Mouse (Mus musculus) heart, postnatal 0 days (tissue): ENCODE measurements around the gene Clic4. TPM values are rescaled to one million over a fixed set of nuclear protein-coding genes. Genes with fewer than 3 reads are reported as not detected.

Source experiments
- ATAC-seq: fragments of 200-750 bp; cut with Nextera tagmentation; 2 replicates; pipeline ENCODE4 v1.8.0; 2017; ENCODE audit warnings: low read depth, moderate number of reproducible peaks, moderate library complexity; ENCODE audit not compliant: insufficient read depth
- DNase-seq: peaks from one replicate; pipeline ENCODE4 v3.0.0-alpha.2; 2016; ENCODE audit warnings: low spot score
- H3K27ac ChIP-seq: fragments of 300-500 bp; sonication (generic); 2 replicates; pipeline ENCODE4 v1.5.1; 2014; ENCODE audit warnings: low read depth, mild to moderate bottlenecking
- H3K27me3 ChIP-seq: fragments of 300-500 bp; sonication (generic); 2 replicates; pipeline ENCODE4 v1.6.1; 2014; ENCODE audit warnings: low read length, mixed read lengths; ENCODE audit not compliant: control insufficient read depth, insufficient read depth
- H3K36me3 ChIP-seq: fragments of 300-500 bp; sonication (generic); replicated peaks from 2 replicates; pipeline ENCODE4 v1.6.1; 2014; ENCODE audit warnings: low read length, mixed read lengths; ENCODE audit not compliant: control insufficient read depth, insufficient read depth
- H3K4me1 ChIP-seq: fragments of 300-500 bp; sonication (generic); 2 replicates; pipeline ENCODE4 v1.6.1; 2014; ENCODE audit warnings: antibody characterized with exemption; ENCODE audit not compliant: control insufficient read depth, insufficient read depth
- H3K4me2 ChIP-seq: fragments of 300-500 bp; sonication (generic); 2 replicates; pipeline ENCODE4 v1.6.1; 2014; ENCODE audit warnings: low read depth, mild to moderate bottlenecking, low read length, moderate library complexity
- H3K4me3 ChIP-seq: fragments of 300-500 bp; sonication (generic); 2 replicates; pipeline ENCODE4 v1.5.1; 2014; ENCODE audit warnings: low read depth, low read length
- H3K9ac ChIP-seq: fragments of 300-500 bp; sonication (generic); replicated peaks from 2 replicates; pipeline ENCODE4 v1.6.1; 2014; ENCODE audit warnings: low read depth, low read length, mixed read lengths
- H3K9me3 ChIP-seq: fragments of 300-500 bp; sonication (generic); replicated peaks from 2 replicates; pipeline ENCODE4 v1.6.1; 2016; ENCODE audit warnings: low read length; ENCODE audit not compliant: control insufficient read depth
- CTCF ChIP-seq: IDR thresholded peaks from 2 replicates; pipeline ENCODE4 v1.5.1; 2016; ENCODE audit warnings: antibody characterized with exemption, control low read depth, low read depth
- EP300 ChIP-seq: IDR thresholded peaks from 2 replicates; pipeline ENCODE4 v1.6.1; 2016; ENCODE audit warnings: antibody characterized with exemption, low read depth
- WGBS: fragments of 180-500 bp; shearing (Covaris S2); extraction: QIAGEN DNeasy Blood & Tissue Kit; methylation state at CpG from one replicate; pipeline ENCODE4 v1.1.7; 2014; 5-methylcytosine and 5-hydroxymethylcytosine counted together
- polyA plus RNA-seq: library from polyadenylated mRNA; unstranded; fragments of >200 nt; fragmentation: Nextera tagmentation; extraction: Ambion mirVana; gene quantifications from 2 replicates; pipeline ENCODE4 v1.2.1, GENCODE M21; 2015
- total RNA-seq: library from RNA; depleted of rRNA; stranded (reverse); fragments of >200 nt; gene quantifications from 2 replicates; pipeline ENCODE4 v1.2.3, GENCODE M21; 2014; ENCODE audit warnings: low replicate concordance

Gene Clic4
- total and polyA plus RNA-seq, 2 experiments from 2014 or later, result 235 to 239 TPM

DNA sequence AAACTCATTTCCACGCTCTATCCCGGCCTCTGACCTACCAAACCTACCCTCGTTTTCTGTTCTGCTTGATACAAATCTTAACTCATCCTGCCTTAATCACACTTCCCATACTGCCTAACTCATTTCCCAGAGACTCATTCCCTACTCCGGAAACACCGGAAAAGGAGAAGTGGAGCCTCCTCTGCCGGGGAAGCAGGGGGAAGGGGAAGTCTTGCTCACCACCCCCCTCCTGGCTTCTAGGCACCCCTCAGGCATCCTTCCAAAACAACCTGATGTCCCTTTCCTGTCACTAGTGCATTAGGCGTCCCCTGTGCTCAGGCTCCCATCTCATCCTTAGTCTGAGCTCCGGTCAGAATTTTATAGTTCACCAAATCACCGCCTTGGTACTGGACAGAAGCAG lies 5.6 kb downstream of the Clic4 start:
- Histone ChIP-seq H3K9me3 (no peaks in the 10 kb centered on the region), H3K36me3 (peaks cover 11% of the 10 kb centered on the region), H3K9ac (peak overlapping the region; percentile 54), H3K4me3 (peak overlapping the region; percentile 30), H3K4me1 (peaks cover 58% of the 10 kb centered on the region), H3K27ac (peak overlapping the region; percentile 54), H3K4me2 (peak overlapping the region; percentile 78), H3K27me3 (no peaks in the 10 kb centered on the region)
- TF ChIP-seq EP300, result no peak; the same call in 1 of the 2 replicates
- TF ChIP-seq CTCF, result no peak
- DNase-seq, result peak; percentile 55
- ATAC-seq, result peak; percentile 35
- 15% methylated on average over 9 of the region's 9 CpGs for WGBS

DNA sequence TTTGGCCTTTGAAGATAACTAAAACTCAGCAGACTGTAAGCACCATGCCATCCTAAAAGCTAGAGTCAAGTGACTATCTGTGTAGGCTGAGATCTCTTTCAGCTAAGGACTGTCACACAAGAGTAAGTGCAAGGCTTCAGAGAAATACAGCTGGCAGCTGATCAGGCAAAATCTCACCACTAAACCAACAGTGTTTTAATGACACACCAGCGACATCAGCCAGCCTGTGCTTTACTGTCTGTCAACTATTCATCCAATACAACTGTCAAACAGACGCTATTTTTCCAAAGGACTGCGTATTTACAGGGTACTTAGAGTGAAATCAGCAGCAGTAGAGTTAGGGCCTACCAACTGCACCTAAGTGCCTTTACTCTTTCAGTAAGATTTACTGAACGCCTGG lies 12.2 kb downstream of the Clic4 start:
- H3K9ac ChIP-seq, result no peak overlapping the region
- TF ChIP-seq EP300 (no peak), CTCF (no peak)
- peak overlapping the region; percentile 59 for H3K27ac ChIP-seq
- peaks cover 51% of the 10 kb centered on the region for H3K4me1 ChIP-seq
- WGBS, result 56% methylated on average over 4 of the region's 4 CpGs
- peaks cover 21% of the 10 kb centered on the region for H3K36me3 ChIP-seq
- H3K4me3 ChIP-seq, result no peak overlapping the region
- no peak for ATAC-seq
- H3K27me3 ChIP-seq, result no peaks in the 10 kb centered on the region
- no peaks in the 10 kb centered on the region for H3K9me3 ChIP-seq
- H3K4me2 ChIP-seq, result no peak overlapping the region
- no peak for DNase-seq

DNA sequence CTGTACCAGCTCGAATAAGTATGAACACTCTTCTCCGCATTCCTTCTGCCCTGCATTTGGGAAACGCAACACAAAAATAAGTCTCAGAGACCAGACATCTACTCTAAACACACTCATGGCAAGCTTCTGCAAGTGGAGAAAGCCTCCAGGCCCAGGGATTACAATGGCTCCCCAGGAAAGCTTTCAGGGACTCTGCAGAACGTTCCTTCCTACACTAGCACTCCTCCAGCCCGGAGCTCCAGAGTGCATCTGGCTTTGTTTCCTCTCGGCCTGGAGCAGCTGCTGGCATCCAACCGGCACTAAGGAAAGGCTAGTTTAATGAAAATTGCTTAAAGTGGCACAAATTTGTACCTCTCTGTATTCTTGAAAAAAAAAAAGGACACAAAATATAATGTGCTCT lies 14.1 kb downstream of the Clic4 start:
- Histone ChIP-seq H3K27me3 (no peaks in the 10 kb centered on the region), H3K9ac (peak overlapping the region; percentile 58), H3K27ac (peak overlapping the region; percentile 90), H3K36me3 (peaks cover 20% of the 10 kb centered on the region), H3K4me1 (peaks cover 59% of the 10 kb centered on the region), H3K4me3 (no peak overlapping the region), H3K9me3 (no peaks in the 10 kb centered on the region), H3K4me2 (peak overlapping the region; percentile 38; the same call in 1 of the 2 replicates)
- DNase-seq, result no peak
- TF ChIP-seq CTCF, result no peak
- WGBS, result 17% methylated on average over 7 of the region's 7 CpGs
- ATAC-seq, result no peak

DNA sequence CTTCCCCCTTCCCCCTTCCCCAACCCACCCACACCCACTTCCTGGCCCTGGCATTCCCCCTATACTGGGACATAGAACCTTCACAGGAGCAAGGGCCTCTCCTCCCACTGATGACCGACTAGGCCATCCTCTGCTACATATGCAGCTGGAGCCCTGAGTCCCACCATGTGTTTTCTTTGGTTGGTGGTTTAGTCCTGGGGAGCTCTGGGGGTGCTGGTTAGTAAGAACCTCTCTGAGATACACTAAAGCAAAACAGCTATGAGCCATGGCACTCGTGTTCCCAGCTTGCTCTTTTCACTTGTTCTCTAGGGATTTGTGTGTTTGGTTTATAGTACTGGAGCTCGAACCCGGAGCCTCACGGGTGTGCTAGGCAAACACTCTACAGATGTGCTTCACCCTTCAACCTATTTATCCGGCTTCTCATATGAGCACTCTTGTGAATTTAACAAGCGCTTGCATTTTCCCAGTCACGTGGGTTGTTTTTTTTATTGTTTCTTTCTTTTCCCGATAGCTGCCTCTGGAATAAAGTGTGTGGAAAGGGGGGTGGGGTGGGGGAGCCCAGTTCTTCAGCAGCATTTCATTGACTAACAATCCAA lies 14.6 kb downstream of the Clic4 start:
- DNase-seq (no peak), ATAC-seq (no peak)
- Histone ChIP-seq H3K36me3 (peaks cover 20% of the 10 kb centered on the region), H3K9ac (peak overlapping the region; percentile 58), H3K9me3 (no peaks in the 10 kb centered on the region), H3K4me3 (no peak overlapping the region), H3K4me2 (peak overlapping the region; percentile 38; the same call in 1 of the 2 replicates), H3K4me1 (peaks cover 64% of the 10 kb centered on the region), H3K27me3 (no peaks in the 10 kb centered on the region), H3K27ac (peak overlapping the region; percentile 90)
- TF ChIP-seq EP300 (no peak), CTCF (no peak)
- WGBS, result 51% methylated on average over 9 of the region's 9 CpGs

DNA sequence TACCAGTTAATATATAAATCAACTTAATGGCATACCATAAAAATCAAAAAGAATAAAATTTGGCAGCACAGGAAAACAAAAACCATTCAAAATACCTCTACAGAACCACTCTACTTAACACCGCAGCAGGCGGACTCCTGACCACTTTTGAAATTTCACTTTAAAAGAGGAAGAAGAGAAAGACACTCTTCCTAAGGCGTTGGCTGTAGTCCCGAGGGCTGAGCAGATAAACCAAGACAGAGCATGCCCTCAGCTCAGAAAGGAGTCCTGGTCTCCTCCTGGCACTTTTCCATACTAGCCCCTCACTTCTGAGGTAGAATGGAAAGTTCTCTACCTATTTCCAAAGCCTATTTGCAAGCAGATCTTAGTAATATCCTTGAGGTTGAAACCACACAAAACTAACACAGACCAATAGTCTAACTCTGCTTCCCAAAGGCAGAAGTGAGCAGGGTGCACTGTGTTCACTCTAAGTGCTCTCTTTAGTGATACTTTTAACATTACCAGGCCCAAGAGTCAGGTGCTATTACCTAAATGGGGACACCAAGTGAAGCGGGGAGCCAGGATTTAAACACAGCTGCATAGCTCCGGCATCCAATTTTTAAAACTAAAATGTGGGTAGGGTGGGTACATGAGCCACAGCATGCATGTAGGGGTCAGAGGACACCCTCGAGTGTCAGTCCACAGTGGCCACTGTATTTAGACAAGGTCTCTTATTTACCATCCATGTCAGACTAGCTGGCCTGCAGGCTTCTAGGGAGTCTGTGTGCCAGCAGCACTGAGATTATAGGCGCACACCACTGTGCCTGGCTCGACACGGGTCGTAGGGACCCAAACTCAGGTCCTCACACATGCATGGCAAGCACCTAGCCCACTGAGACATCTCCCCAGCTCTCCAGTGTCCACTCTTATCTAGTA lies 15.8 kb downstream of the Clic4 start:
- H3K4me3 ChIP-seq, result no peak overlapping the region
- peaks cover 12% of the 10 kb centered on the region for H3K36me3 ChIP-seq
- 50% methylated on average over 11 of the region's 11 CpGs for WGBS
- H3K4me1 ChIP-seq, result peaks cover 66% of the 10 kb centered on the region
- DNase-seq (no peak), ATAC-seq (no peak)
- H3K9me3 ChIP-seq, result no peaks in the 10 kb centered on the region
- TF ChIP-seq EP300 (no peak), CTCF (no peak)
- H3K27ac ChIP-seq, result peak overlapping the region; percentile 76
- no peak overlapping the region; the same call in 1 of the 2 replicates for H3K9ac ChIP-seq
- no peak overlapping the region for H3K4me2 ChIP-seq
- H3K27me3 ChIP-seq, result no peaks in the 10 kb centered on the region
